ENCODE assay signal across 20 mouse cellular contexts in genomic region chr15:86094324-86095121, GRCm38 (mm10). TPM values are rescaled to one million over a fixed set of nuclear protein-coding genes. Genes with fewer than 3 reads are reported as not detected.
DNase-seq lines count a peak whose midpoint lies in the region; ATAC-seq and TF ChIP-seq lines count a peak whose summit lies in the region.
"Had no signal": no experiment of that assay in that cellular context is flagged by ENCODE, and none has a peak within 500 bp of the region (broad histone marks: within the 10 kb centered on the region; RNA-seq: fewer than 3 reads in every experiment).

No protein-coding gene starts in this region.

- TF ChIP-seq CTCF in C2C12 (IDR thresholded peaks at IDR 0.05; ENCODE audit: control insufficient read depth, insufficient read depth, insufficient read length): no peak
- no peak for TF ChIP-seq CTCF in gastrocnemius, adult 2 months (IDR thresholded peaks at IDR 0.05)

- 64% methylated on average over 10 of the region's 10 CpGs for WGBS in heart, embryonic 16.5 days
- WGBS in hindbrain, embryonic 14.5 days: 77% methylated on average over 10 of the region's 10 CpGs

- no peaks in the 10 kb centered on the region for H3K9me3 ChIP-seq in heart, embryonic 16.5 days (replicated peaks; ENCODE audit: control insufficient read depth, low read length)
- H3K9me3 ChIP-seq in hindbrain, embryonic 14.5 days (ENCODE audit: control insufficient read depth, low read length): no peaks in the 10 kb centered on the region
- H3K9me3 ChIP-seq: hindbrain, embryonic 12.5 days; neural tube, embryonic 13.5 days had no signal

- no peak for DNase-seq in heart, adult 8-10 months (ENCODE audit: low spot score)
- DNase-seq in thymus, postnatal 0 days (ENCODE audit: low spot score): peak; percentile 59
- DNase-seq in hindbrain, embryonic 14.5 days (ENCODE audit: low spot score): no peak
- no peak for DNase-seq in layer of hippocampus, postnatal 25 days (ENCODE audit: extremely low spot score in 1 of 2, low spot score in 1 of 2)
- no peak for DNase-seq in gastrocnemius, adult 2 months
- DNase-seq: cerebellum, postnatal 10 days; gastrocnemius, postnatal 36 days; kidney, adult 18-20 months; kidney, postnatal 36 days; layer of hippocampus, postnatal 36 days; left cerebral cortex, postnatal 4 days; lung, postnatal 14 days; right cerebral cortex, postnatal 4 days had no signal

- no peak overlapping the region for H3K4me2 ChIP-seq in heart, embryonic 16.5 days (ENCODE audit: low read depth, low read length)
- H3K4me2 ChIP-seq in hindbrain, embryonic 14.5 days (replicated peaks): no peak overlapping the region
- H3K4me2 ChIP-seq: hindbrain, embryonic 12.5 days; neural tube, embryonic 13.5 days had no signal

- peaks cover 72% of the 10 kb centered on the region for H3K79me3 ChIP-seq in C2C12 (ENCODE audit: low read depth)

- no peak for ATAC-seq in heart, embryonic 16.5 days (replicated peaks; ENCODE audit: extremely low read depth, insufficient read depth, low FRiP score)
- peak; percentile 94 for ATAC-seq in inflammation-experienced regulatory T-cells, adult 6 months
- ATAC-seq in hindbrain, embryonic 14.5 days (ENCODE audit: low FRiP score): no peak
- ATAC-seq: forebrain, embryonic 16.5 days had no signal

- peaks cover 92% of the 10 kb centered on the region for H3K79me2 ChIP-seq in C2C12 (ENCODE audit: control insufficient read depth, insufficient read depth)

- no peak overlapping the region for H3K4me3 ChIP-seq in heart, embryonic 16.5 days (ENCODE audit: low read length)
- H3K4me3 ChIP-seq in C2C12 (ENCODE audit: insufficient read depth, poor library complexity, severe bottlenecking): no peak overlapping the region
- no peak overlapping the region for H3K4me3 ChIP-seq in hindbrain, embryonic 14.5 days (replicated peaks; ENCODE audit: low read length)
- H3K4me3 ChIP-seq in gastrocnemius, adult 2 months: no peak overlapping the region
- H3K4me3 ChIP-seq: hindbrain, embryonic 12.5 days; neural tube, embryonic 13.5 days had no signal

- H3K27me3 ChIP-seq in heart, embryonic 16.5 days (ENCODE audit: control insufficient read depth, insufficient read depth, low read length): no peaks in the 10 kb centered on the region
- H3K27me3 ChIP-seq in C2C12 (ENCODE audit: control insufficient read depth, insufficient read depth, insufficient read length): no peaks in the 10 kb centered on the region
- H3K27me3 ChIP-seq in hindbrain, embryonic 14.5 days (ENCODE audit: control insufficient read depth, insufficient read depth, low read length): no peaks in the 10 kb centered on the region
- H3K27me3 ChIP-seq: hindbrain, embryonic 12.5 days; neural tube, embryonic 13.5 days had no signal

- no peak overlapping the region for H3K9ac ChIP-seq in heart, embryonic 16.5 days (ENCODE audit: low read length)
- H3K9ac ChIP-seq in hindbrain, embryonic 14.5 days: no peak overlapping the region
- H3K9ac ChIP-seq: hindbrain, embryonic 12.5 days; liver, embryonic 14.5 days; neural tube, embryonic 13.5 days had no signal

- peaks cover 34% of the 10 kb centered on the region for H3K4me1 ChIP-seq in heart, embryonic 16.5 days (ENCODE audit: control insufficient read depth, insufficient read depth, low read length)
- H3K4me1 ChIP-seq in hindbrain, embryonic 14.5 days (replicated peaks; ENCODE audit: control insufficient read depth, insufficient read depth, low read length): peaks cover 16% of the 10 kb centered on the region

- intact Hi-C loops in gastrocnemius, adult 2 months (cut with DNase I): no loop called here

- peak overlapping the region; percentile 18; the same call in 1 of the 2 replicates for H3K27ac ChIP-seq in heart, embryonic 16.5 days (ENCODE audit: low read length)
- H3K27ac ChIP-seq in hindbrain, embryonic 14.5 days: no peak overlapping the region
- no peak overlapping the region for H3K27ac ChIP-seq in gastrocnemius, adult 2 months
- H3K27ac ChIP-seq: hindbrain, embryonic 12.5 days; liver, embryonic 14.5 days; neural tube, embryonic 13.5 days had no signal

- no peak overlapping the region for H3ac ChIP-seq in C2C12 (ENCODE audit: control insufficient read depth, insufficient read length, low read depth)

- H3K36me3 ChIP-seq in heart, embryonic 16.5 days (ENCODE audit: control insufficient read depth, insufficient read depth): peaks cover 8% of the 10 kb centered on the region
- H3K36me3 ChIP-seq in C2C12 (ENCODE audit: control insufficient read depth, insufficient read depth): peaks cover 36% of the 10 kb centered on the region
- H3K36me3 ChIP-seq in hindbrain, embryonic 14.5 days (replicated peaks; ENCODE audit: control insufficient read depth, insufficient read depth): peaks cover 21% of the 10 kb centered on the region

TF ChIP-seq in C2C12, 6 proteins besides CTCF, POLR2A, EP300 and RAD21:
- TF ChIP-seq MYOD1 (IDR thresholded peaks at IDR 0.05; ENCODE audit: control insufficient read depth, insufficient read length, low read depth) (peak; percentile 56), USF1 (IDR thresholded peaks at IDR 0.05; ENCODE audit: low read depth) (no peak), CEBPB (IDR thresholded peaks at IDR 0.05; ENCODE audit: low read depth) (no peak), FOSL1 (IDR thresholded peaks at IDR 0.05; ENCODE audit: insufficient read depth, low read length, poor library complexity, severe bottlenecking) (no peak), MYOG (IDR thresholded peaks at IDR 0.05; ENCODE audit: control insufficient read depth, extremely low read depth, insufficient read length) (no peak), MAX (IDR thresholded peaks at IDR 0.05) (no peak)

RNA-seq across cellular contexts. Expression of gene Gramd4, which starts 37.0 kb away (rescaled TPM):
- polyA plus RNA-seq in heart, embryonic 16.5 days (2015; fragmentation: Nextera tagmentation; extraction: Ambion mirVana): 18.7 and 22.2 TPM in 2 replicates
- 10 to 100 TPM; 26.1 to 31.8 (median 27.3) TPM for total RNA-seq in heart, adult 8-10 months (2022)
- 36.2 TPM for polyA plus RNA-seq in C2C12 (2012; fragmentation: generic; extraction: Trizol)
- polyA plus RNA-seq in inflammation-experienced regulatory T-cells, adult 6 months (2017; shearing (Covaris generic)): 10 to 100 TPM; 13.4 to 26.0 (median 22.9) TPM
- polyA plus RNA-seq in thymus, postnatal 0 days (2015; fragmentation: Nextera tagmentation; extraction: Ambion mirVana): 14.8 TPM in 2 replicates
- polyA plus RNA-seq in hindbrain, embryonic 14.5 days (2014; fragmentation: Nextera tagmentation; extraction: Ambion mirVana): 22.2 and 24.9 TPM in 2 replicates
- total RNA-seq in layer of hippocampus, postnatal 25 days (2021): 10 to 100 TPM; 25.9 to 27.7 TPM
- 10 to 100 TPM in 1 of 2 experiments, 1 to 10 TPM in 1; 5.8 to 11.4 TPM for total RNA-seq in gastrocnemius, adult 2 months (2021)
